Mouse (Mus musculus) small intestine, adult 2 months (tissue): ENCODE results near the gene Gm20388.

Experiments used
- CTCF ChIP-seq: fragments of 200-500 bp; IDR thresholded peaks from 2 replicates; pipeline ENCODE4 v1.5.1; 2012; ENCODE audit warnings: low read depth, mild to moderate bottlenecking, control low read depth, inconsistent platforms, low read length, moderate library complexity, mixed read lengths; ENCODE audit not compliant: insufficient replicate concordance, insufficient read length; ENCODE audit errors: extremely low read depth
- POLR2A ChIP-seq: fragments of 200-500 bp; IDR thresholded peaks from 2 replicates; pipeline ENCODE4 v1.6.1; 2012; ENCODE audit warnings: low read depth, mild to moderate bottlenecking, control low read depth, inconsistent platforms, low read length, moderate library complexity

DNA sequence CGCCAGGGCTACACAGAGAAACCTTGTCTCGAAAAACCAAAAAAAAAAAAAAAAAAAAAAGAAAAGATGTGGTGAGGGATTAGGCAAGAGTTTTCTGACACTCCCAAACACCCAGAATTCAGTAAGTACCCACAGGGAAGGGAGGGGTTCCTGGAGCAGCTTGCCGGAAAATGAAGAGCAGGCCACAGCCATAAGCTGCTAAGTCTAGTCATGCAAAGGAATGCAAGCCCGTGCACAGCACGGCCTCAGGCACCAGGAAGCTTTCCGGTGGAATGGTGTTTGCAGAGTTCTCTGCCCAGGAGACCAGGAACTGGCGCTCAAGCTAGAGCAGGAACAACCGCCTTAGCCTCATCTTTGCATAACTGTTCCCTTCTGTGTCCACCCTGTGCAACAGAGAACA lies 3189.6 kb downstream of the Gm20388 start:
- TF ChIP-seq POLR2A, result no peak
- TF ChIP-seq CTCF, result no peak
